ENCODE assay signal across 16 mouse cellular contexts in the genomic region with DNA sequence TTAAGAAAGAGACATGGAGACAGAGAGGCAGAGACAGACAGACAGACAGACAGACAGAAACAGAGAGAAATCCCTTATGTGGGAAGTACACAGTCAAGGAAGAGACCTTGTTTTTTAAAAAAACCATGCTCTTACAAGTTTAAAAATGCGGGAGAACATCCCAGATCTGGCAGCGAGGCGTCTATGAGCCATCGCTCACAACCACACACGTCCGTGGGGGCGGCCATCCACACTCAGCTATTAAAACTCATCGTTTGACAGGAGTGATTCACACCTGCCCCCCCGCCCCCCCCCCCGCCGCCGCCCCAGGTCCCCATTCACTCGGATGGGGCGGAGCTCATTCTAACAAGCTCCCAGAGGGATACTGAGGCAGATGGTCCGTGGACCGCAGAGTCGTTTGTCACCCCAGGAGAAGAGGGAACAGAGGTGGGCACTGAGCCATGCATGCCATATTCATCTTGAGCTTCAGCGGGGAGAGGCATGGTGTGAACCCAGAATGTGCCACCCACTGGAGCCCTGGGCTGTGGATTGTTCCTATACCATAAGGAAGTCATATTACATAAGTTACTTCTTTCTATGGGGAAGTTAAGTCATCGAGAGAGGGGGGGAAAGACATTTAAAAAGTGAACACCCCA.
DNase-seq lines count a peak whose midpoint lies in the region; ATAC-seq lines count a peak whose summit lies in the region.
"Had no signal": no experiment of that assay in that cellular context is flagged by ENCODE, and none has a peak within 500 bp of the region (broad histone marks: within the 10 kb centered on the region; RNA-seq: fewer than 3 reads in every experiment).

No protein-coding gene starts in this region.

- peak; percentile 27 to 42 for DNase-seq in cerebellum, postnatal 10 days
- DNase-seq in cerebellum, postnatal 4 days (ENCODE audit: low spot score in 2 of 2), result no peak
- DNase-seq in right cerebral cortex, adult 18-20 months, result peak; percentile 90
- DNase-seq in right cerebral cortex, postnatal 4 days, result no peak
- DNase-seq in lung, postnatal 14 days, result no peak
- no peak for DNase-seq in ovary, postnatal 10 days (ENCODE audit: low spot score)
- DNase-seq: cerebellum, postnatal 36 days; gastrocnemius, postnatal 10 days; kidney, adult 18-20 months; kidney, postnatal 4 days; lung, adult 18-20 months; retina, postnatal 1 day; thymus, postnatal 4 days had no signal

- peak; percentile 88 for ATAC-seq in megakaryocyte, adult 5-6 weeks (ENCODE audit: poor library complexity, severe bottlenecking)
- ATAC-seq in erythroid progenitor cell, adult 5-6 weeks (replicated peaks; ENCODE audit: low FRiP score, poor library complexity, severe bottlenecking), result no peak
- ATAC-seq: Patski had no signal

Comparison
In these comparisons a context has a peak if more than half of its experiments do, and no peak if none do; other contexts are left out.
1. DNase-seq: peak in cerebellum, postnatal 10 days (2 of 2) and right cerebral cortex, adult 18-20 months (single experiment); none in cerebellum, postnatal 4 days (0 of 2), right cerebral cortex, postnatal 4 days (single experiment), lung, postnatal 14 days (single experiment) and ovary, postnatal 10 days (single experiment).